Mouse (Mus musculus) lung, postnatal 0 days (tissue): ENCODE results near the gene Rims1. TPM values are rescaled to one million over a fixed set of nuclear protein-coding genes. Genes with fewer than 3 reads are reported as not detected.
A peak's percentile ranks its signal among the peaks of the same experiment; 100 is the strongest.

ENCODE experiments used
- ATAC-seq: fragments of 200-750 bp; cut with Nextera tagmentation; 2 replicates; pipeline ENCODE4 v1.8.0; 2017; ENCODE audit warnings: moderate library complexity
- DNase-seq: peaks from one replicate; pipeline ENCODE4 v3.0.0-alpha.2; 2016; ENCODE audit warnings: low spot score
- H3K27ac ChIP-seq: fragments of 300-500 bp; sonication (generic); 2 replicates; pipeline ENCODE4 v1.5.1; 2014; ENCODE audit warnings: antibody characterized with exemption, mild to moderate bottlenecking, low read length, mixed read lengths
- H3K27me3 ChIP-seq: fragments of 300-500 bp; sonication (generic); replicated peaks from 2 replicates; pipeline ENCODE4 v1.6.1; 2014; ENCODE audit warnings: low read length, mixed read lengths; ENCODE audit not compliant: insufficient read depth
- H3K36me3 ChIP-seq: fragments of 300-500 bp; sonication (generic); 2 replicates; pipeline ENCODE4 v1.6.1; 2014; ENCODE audit warnings: low read length, mixed read lengths; ENCODE audit not compliant: insufficient read depth
- H3K4me1 ChIP-seq: fragments of 300-500 bp; sonication (generic); 2 replicates; pipeline ENCODE4 v1.6.1; 2014; ENCODE audit warnings: antibody characterized with exemption, low read depth, low read length, mixed read lengths; ENCODE audit not compliant: insufficient read depth
- H3K4me2 ChIP-seq: fragments of 300-500 bp; sonication (generic); replicated peaks from 2 replicates; pipeline ENCODE4 v1.6.1; 2014; ENCODE audit warnings: low read depth, mild to moderate bottlenecking, low read length, moderate library complexity, mixed read lengths
- H3K4me3 ChIP-seq: fragments of 300-500 bp; sonication (generic); 2 replicates; pipeline ENCODE4 v1.5.1; 2014; ENCODE audit warnings: low read depth, low read length
- H3K9ac ChIP-seq: fragments of 300-500 bp; sonication (generic); replicated peaks from 2 replicates; pipeline ENCODE4 v1.6.1; 2014; ENCODE audit warnings: low read depth, mild to moderate bottlenecking
- H3K9me3 ChIP-seq: fragments of 300-500 bp; sonication (generic); 2 replicates; pipeline ENCODE4 v1.6.1; 2016; ENCODE audit warnings: low read length, mixed read lengths
- CTCF ChIP-seq: IDR thresholded peaks from 2 replicates; pipeline ENCODE4 v1.5.1; 2016; ENCODE audit warnings: antibody characterized with exemption, mild to moderate bottlenecking
- EP300 ChIP-seq: IDR thresholded peaks from 2 replicates; pipeline ENCODE4 v1.6.1; 2016; ENCODE audit warnings: antibody characterized with exemption, mild to moderate bottlenecking, control low read depth
- WGBS: fragments of 180-500 bp; shearing (Covaris S2); extraction: QIAGEN DNeasy Blood & Tissue Kit; methylation state at CpG from one replicate; pipeline ENCODE4 v1.1.7; 2014; 5-methylcytosine and 5-hydroxymethylcytosine counted together
- polyA plus RNA-seq: library from polyadenylated mRNA; unstranded; fragments of >200 nt; fragmentation: Nextera tagmentation; extraction: Ambion mirVana; gene quantifications from 2 replicates; pipeline ENCODE4 v1.2.1, GENCODE M21; 2015

Gene Rims1
- polyA plus RNA-seq, 1 experiment from 2014 or later, result 0.92 TPM

GRCm38 (mm10) chr1:22762780-22763179, 43.0 kb downstream of the Rims1 start:
- TF ChIP-seq CTCF (no peak), EP300 (no peak)
- Histone ChIP-seq H3K9ac (no peak overlapping the region), H3K4me1 (no peaks in the 10 kb centered on the region), H3K27ac (no peak overlapping the region), H3K9me3 (no peaks in the 10 kb centered on the region), H3K27me3 (no peaks in the 10 kb centered on the region), H3K36me3 (no peaks in the 10 kb centered on the region), H3K4me2 (no peak overlapping the region), H3K4me3 (no peak overlapping the region)
- no peak for DNase-seq
- ATAC-seq, result no peak
- WGBS, result 93% methylated on average over 5 of the region's 5 CpGs

GRCm38 (mm10) chr1:22750536-22750935, 55.3 kb downstream of the Rims1 start:
- ATAC-seq, result no peak

GRCm38 (mm10) chr1:22744655-22745054, 61.1 kb downstream of the Rims1 start:
- Histone ChIP-seq H3K27ac (no peak overlapping the region), H3K4me2 (no peak overlapping the region), H3K9ac (no peak overlapping the region), H3K9me3 (no peaks in the 10 kb centered on the region), H3K4me3 (no peak overlapping the region), H3K27me3 (no peaks in the 10 kb centered on the region), H3K36me3 (no peaks in the 10 kb centered on the region), H3K4me1 (no peaks in the 10 kb centered on the region)
- WGBS, result 87% methylated on average over 5 of the region's 5 CpGs
- DNase-seq (no peak), ATAC-seq (no peak)
- TF ChIP-seq EP300 (no peak), CTCF (no peak)

More at GRCm38 (mm10) chr1:22750536-22750935, 55.3 kb downstream of the Rims1 start:
- 57% methylated on average over 2 of the region's 2 CpGs for WGBS
- no peak overlapping the region for H3K27ac ChIP-seq
- H3K27me3 ChIP-seq, result no peaks in the 10 kb centered on the region
- H3K9ac ChIP-seq, result no peak overlapping the region
- no peaks in the 10 kb centered on the region for H3K4me1 ChIP-seq
- no peak for DNase-seq
- no peak overlapping the region for H3K4me2 ChIP-seq
- H3K9me3 ChIP-seq, result no peaks in the 10 kb centered on the region
- no peaks in the 10 kb centered on the region for H3K36me3 ChIP-seq
- TF ChIP-seq CTCF, result no peak
- no peak for TF ChIP-seq EP300
- H3K4me3 ChIP-seq, result no peak overlapping the region

DNA sequence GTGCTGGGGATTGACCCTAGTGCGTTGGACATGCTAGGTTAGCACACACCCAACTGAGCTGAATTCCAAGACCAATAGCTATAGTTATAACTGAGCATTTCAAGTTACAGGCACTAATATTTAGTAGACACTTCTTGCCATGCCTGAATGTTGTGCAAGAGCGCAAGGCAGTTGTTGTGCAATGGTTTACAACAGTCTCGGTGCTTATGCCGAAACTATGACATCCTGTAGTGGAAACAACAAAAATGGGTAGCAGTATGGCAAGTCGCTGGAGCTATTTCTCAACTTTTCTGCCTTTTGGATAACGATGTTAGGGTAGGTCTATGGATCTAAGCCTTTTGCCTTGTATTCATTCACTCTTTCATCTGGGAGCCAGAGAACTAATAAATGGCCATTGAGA, 68.3 kb downstream of the Rims1 start:
- Histone ChIP-seq H3K9me3 (no peaks in the 10 kb centered on the region), H3K36me3 (no peaks in the 10 kb centered on the region), H3K9ac (no peak overlapping the region), H3K4me3 (no peak overlapping the region), H3K27me3 (no peaks in the 10 kb centered on the region), H3K4me1 (no peaks in the 10 kb centered on the region), H3K4me2 (no peak overlapping the region), H3K27ac (no peak overlapping the region)
- TF ChIP-seq EP300 (no peak), CTCF (no peak)
- WGBS, result 74% methylated on average over 6 of the region's 6 CpGs
- DNase-seq (peak; percentile 19), ATAC-seq (no peak; the same call in 1 of the 2 replicates)

- Histone ChIP-seq H3K27me3 (no peaks in the 10 kb centered on the region), H3K36me3 (no peaks in the 10 kb centered on the region), H3K4me1 (no peaks in the 10 kb centered on the region), H3K9me3 (no peaks in the 10 kb centered on the region), H3K27ac (no peak overlapping the region), H3K4me2 (no peak overlapping the region), H3K4me3 (no peak overlapping the region), H3K9ac (no peak overlapping the region)
- TF ChIP-seq EP300 (no peak), CTCF (no peak)
- DNase-seq, result no peak
- ATAC-seq, result no peak
- 91% methylated on average over 2 of the region's 2 CpGs for WGBS
Measured at GRCm38 (mm10) chr1:22734429-22734828, 71.4 kb downstream of the Rims1 start.

DNA sequence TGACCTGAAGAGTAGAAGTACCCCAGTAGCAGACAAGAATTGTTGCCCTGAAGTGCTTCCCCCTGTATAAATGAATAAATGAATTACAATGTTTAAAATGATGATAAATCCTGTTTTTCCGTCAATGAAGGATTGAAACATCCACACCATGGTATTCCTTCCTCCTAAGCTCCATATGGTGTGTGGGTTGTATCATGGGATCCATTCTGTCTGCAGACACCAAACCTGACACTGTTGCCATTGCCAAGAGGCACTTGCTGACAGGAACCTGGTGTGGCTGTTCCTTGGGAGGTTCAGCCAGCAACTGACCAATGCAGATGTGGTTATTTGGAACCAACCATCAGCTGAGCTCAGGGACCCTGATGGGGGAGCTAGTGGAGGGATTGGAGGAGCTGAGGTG, 72.5 kb downstream of the Rims1 start:
- Histone ChIP-seq H3K36me3 (no peaks in the 10 kb centered on the region), H3K9ac (no peak overlapping the region), H3K9me3 (no peaks in the 10 kb centered on the region), H3K4me2 (no peak overlapping the region), H3K27ac (no peak overlapping the region), H3K27me3 (no peaks in the 10 kb centered on the region), H3K4me3 (no peak overlapping the region), H3K4me1 (no peaks in the 10 kb centered on the region)
- 90% methylated on average over 1 of the region's 1 CpGs for WGBS
- no peak for DNase-seq
- TF ChIP-seq EP300 (no peak), CTCF (no peak)
- no peak for ATAC-seq

DNA sequence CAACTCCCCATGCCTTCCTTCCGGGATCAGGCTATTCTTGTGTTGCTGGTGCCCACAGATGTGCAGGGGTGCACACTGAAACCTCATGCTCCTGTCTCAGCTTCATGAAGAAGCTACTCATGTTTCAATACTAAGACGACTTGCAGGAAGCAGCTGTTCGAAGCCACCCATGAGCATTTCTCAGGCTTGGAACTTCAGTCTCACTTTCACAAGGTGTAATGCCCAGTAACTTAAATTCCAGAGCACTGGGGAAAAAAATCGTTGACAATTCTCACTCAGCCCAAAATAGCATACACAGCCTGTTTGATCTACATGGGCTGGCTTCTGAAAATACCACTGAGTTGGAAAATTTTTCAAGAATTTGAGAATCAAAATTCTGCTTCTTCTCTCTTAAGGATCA, 77.6 kb downstream of the Rims1 start:
- Histone ChIP-seq H3K9me3 (no peaks in the 10 kb centered on the region), H3K27ac (no peak overlapping the region), H3K27me3 (no peaks in the 10 kb centered on the region), H3K4me1 (no peaks in the 10 kb centered on the region), H3K4me2 (no peak overlapping the region), H3K9ac (no peak overlapping the region), H3K4me3 (no peak overlapping the region), H3K36me3 (no peaks in the 10 kb centered on the region)
- WGBS, result 40% methylated on average over 4 of the region's 4 CpGs
- ATAC-seq, result no peak
- TF ChIP-seq CTCF (no peak), EP300 (no peak)
- DNase-seq, result no peak
